Mouse (Mus musculus) retina, postnatal 1 day (tissue): ENCODE data around the gene Rps27rt.
"Not testable (repeated sequence)": the region's sequence is repeated elsewhere in the genome, so short reads cannot be mapped to it uniquely, and the experiment has no call there.

Experiments used
- DNase-seq: peaks from one replicate; pipeline ENCODE4 v3.0.0-alpha.2; 2012

Rps27rt gene

GRCm38 (mm10) chr9:114978281-114979111 lies 4.0 kb downstream of the Rps27rt start, which contains the start of gene Osbpl10:
TSS of gene Osbpl10 (plus strand) at chr9:114978569.
- peak; percentile 86 for DNase-seq

DNA sequence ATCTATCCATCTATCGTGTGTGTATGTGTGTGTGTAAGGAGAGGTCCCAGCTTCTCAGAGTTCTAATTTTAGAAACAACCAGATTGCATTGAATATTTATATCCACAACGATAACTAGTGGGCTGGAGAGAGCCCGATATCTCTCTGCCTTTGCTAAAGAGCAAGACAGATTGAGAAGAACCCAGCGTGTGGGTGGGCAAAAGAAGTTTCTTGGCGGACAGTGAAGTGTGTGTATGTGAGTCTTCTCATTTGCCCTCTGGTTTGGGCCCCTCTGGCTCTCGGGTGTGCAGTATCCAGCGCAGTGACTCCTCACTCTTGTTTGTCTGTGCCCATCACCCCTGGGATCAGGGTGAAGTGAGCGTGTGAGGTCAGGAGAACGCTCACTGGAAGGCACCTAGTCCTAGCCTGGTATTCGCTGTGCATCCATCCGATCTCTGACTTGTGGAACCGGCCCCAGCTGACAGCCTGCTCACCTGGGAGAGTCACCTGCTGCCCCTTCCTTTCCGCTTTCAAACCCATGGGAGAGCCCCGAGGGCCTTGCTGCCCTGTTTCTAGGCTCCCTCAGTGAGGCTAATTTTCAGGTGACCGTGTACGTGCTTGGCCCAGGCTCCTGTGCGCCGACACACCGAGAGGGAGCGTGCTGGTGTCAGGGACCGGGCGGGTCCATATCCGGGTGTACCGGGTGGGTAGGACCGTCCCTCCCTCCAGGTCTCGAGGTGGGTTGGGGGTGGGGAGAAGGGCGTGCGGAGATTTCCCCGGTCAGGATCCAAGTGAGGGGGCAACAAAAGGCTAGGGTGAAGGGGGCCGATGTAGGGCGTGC lies 4.9 kb downstream of the Rps27rt start:
- no peak for DNase-seq

- not testable (repeated sequence) for DNase-seq
These were observed 16.3 kb downstream of the Rps27rt start for GRCm38 (mm10) chr9:114966286-114966685.

DNA sequence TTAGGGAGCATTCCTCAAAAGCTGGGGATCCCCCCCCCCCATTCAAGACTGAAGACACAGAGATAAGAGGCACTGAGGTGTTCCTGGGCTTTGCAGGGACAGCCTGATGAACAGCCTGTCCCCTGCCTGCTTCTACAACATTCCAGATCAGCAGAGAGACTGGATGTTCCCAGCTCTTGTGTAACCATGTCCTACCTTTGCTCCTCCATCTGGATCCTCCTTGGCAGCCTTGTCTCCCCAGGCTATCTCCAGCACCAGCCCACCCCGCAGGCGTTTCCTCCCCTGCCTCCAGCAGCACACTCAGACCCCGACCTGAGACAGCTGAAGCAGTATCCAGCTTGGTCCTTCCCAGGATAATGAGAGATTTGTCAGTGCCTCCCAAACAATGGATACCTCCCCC lies 18.4 kb downstream of the Rps27rt start:
- DNase-seq: no peak

DNA sequence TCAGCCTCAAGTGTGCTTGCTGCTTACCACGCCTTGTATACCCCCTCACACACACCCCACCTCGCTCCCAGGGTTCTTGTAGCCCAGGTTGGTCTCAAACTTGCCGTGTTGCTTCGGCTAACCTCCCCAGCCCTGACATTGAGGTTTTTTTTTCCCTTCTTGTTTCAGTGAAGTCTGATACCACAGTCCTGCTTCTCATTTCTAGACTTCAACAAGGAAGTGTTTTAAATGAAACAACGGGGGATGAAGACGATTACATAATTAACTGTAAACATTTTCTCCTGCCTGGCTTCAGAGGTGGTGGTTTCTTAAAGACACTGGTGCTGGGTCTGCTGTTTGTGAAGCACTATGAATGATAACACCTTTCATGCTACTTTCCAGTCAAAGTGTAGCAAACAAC lies 21.7 kb downstream of the Rps27rt start:
- no peak for DNase-seq

- no peak for DNase-seq
These were observed 22.3 kb downstream of the Rps27rt start for GRCm38 (mm10) chr9:114960043-114960789.

DNA sequence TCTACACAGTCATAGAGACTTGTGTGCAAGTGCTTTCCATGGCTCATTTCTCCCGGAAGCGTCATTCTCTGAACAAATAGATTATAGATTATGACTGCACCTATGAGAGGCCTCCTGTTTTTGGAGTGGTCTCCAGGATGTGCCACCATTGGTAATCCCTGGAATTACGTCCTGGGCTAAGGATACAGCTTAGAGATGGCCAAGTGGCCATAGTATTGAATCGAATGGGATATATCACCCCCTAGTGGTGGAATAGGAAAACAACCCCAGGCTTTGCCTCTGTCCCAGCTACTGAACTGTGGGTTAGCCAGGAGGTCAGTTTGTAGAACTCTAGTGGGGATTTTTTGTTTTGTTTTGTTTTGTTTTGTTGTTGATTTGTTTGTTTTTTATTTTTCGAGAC lies 25.6 kb downstream of the Rps27rt start:
- peak; percentile 80 for DNase-seq

DNA sequence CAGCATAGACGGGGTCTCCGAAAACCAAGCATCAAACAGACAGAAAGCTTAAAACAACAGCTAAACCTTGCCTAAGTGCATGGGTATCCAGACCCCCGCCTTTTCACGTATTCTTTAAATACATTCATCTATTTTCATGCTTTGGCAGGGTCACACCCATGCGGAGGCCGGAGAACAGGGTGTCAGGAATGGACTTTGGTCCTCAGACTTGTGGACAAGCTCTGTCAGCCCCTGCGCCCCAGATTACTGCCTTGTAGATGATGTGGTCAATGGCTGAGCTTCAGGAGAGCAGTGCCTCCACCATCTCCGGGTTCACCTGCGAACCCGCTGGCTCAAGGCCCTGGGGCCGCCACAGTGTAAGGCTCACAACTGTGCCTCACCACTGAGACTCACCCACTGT lies 27.2 kb downstream of the Rps27rt start:
- DNase-seq: no peak

DNA sequence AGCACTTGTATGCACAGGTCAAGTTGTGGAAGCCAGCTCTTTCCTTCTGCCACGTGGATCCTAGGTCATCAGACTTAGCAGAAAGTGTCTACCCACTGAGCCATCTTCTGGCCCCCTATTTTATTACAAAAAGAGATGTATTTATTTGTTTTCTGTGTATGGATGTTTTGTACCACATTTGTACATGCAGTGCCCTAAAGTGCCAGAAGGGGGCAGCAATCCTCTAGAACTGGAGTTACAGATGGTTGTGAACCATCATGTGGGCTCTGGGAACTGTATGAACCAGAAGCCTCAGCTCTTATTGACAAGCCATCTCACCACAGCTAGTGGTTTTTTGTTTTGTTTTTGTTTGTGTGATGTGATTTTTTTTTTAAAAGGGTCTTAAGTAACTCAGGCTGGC lies 29.7 kb downstream of the Rps27rt start:
- DNase-seq: peak; percentile 33

DNA sequence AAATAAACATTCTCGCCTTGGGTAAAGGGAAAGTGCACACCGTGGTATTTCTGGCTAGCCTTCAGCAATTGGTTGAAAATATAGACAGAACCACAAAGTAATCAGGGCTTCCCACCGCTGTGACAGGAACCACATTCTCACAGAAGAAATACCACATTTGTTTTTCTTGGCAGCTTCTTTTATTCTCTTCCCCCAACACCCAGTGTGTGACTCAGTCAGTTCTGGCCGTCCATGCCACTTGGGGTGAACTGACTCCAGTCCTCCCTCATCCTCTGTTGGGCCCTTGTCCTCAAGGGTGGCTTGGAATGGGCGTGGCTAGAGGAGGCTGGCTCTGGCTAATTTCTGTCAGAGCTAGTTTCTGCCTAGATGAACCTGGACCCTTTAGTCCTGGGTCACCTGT lies 34.1 kb downstream of the Rps27rt start:
- DNase-seq: no peak

GRCm38 (mm10) chr9:114945576-114945975 lies 37.0 kb downstream of the Rps27rt start:
- no peak for DNase-seq

DNA sequence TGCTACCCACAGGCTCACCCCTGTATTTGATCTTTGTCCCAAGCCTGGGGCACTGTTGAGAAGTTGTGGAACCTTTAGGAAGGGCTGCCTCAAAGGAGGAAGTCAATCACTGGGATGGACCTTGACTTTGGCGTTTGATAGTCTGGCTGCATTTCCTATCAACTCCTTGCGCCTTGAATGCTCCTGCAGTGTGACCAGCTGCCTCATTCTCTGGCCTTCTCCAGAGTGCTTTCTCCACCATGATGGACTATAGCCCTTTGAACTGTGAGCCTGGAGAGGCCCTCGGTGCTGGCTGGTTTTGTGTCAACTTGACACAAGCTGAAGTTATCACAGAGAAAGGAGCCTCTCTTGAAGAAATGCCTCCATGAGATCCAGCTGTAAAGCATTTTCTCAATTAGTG lies 37.9 kb downstream of the Rps27rt start:
- no peak for DNase-seq

DNA sequence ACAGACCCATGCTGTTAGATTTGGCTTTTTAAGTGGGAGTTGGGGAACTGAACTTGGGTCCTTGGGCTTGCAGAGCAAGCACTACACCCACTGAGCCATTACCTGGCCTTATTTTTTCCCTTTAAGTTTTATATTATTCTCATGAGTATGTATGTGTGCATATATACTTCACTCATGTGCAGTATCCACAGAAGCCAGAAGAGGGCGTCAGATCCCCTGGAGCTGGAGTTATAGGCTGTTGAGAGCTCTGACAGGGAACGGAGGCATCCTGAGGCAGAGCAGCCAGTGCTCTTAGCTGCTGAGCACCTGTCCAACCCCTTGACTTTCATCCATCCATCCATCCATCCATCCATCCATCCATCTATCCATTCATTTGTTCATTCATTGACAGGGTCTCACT lies 45.9 kb downstream of the Rps27rt start:
- DNase-seq: no peak

- no peak for DNase-seq
These were observed 47.2 kb downstream of the Rps27rt start for GRCm38 (mm10) chr9:114935321-114935720.

DNA sequence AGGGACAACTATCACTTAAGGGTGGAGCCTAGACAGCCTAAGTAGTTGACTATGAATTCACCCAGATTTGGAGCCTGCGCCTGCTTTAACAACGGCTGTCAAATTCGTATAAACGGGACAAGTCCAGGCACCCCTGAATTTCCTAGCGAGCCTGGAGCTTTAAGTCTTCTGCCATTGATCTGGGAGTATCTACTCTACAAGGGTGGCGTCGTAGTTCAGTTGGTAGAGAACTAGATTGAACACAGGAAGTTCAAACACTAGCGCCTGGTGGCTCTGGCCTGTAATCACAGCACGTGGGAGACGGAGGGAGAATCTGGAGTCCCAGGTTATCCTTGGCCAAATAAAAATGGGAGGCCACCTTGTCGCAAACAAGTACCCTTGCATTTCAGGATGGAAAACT lies 48.3 kb downstream of the Rps27rt start:
- no peak for DNase-seq

- DNase-seq: peak; percentile 95
These were observed 48.8 kb downstream of the Rps27rt start, which contains the start of gene Gpd1l for GRCm38 (mm10) chr9:114933723-114934171. TSS of gene Gpd1l (minus strand) at chr9:114933987.

DNA sequence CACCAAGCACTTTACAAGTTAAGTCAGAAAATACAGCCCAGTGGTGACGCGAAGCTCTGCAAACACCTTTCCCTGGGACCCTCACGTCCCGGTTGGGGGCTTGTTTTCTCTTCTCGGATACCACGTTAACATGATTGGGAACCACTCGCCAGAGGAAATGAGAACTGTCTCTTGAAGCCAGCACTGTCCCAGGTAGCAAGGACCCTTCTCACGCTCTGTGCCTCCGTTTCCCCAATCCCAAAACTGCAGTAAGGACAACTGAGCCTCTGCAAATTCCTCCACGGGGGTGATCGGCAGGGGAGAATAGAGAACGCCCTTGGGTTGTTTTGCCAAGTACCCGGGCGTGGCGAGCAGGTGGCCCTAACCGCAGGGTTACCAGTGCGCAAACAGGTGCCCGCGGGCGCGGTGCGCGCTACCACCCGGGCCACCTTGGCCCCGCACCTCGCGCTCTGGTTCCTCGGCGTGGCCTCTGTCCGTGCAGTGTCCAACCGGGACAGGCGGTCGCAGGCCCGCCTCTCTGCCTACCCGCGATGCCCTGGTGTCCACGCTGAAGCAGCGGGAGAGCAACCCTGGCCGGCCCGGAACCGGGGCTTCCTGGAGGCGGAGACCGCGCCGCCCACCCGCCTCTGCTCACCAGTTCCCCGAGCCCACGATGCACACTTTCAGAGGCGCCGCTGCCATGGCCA lies 49.4 kb downstream of the Rps27rt start:
- DNase-seq: peak; percentile 26

DNA sequence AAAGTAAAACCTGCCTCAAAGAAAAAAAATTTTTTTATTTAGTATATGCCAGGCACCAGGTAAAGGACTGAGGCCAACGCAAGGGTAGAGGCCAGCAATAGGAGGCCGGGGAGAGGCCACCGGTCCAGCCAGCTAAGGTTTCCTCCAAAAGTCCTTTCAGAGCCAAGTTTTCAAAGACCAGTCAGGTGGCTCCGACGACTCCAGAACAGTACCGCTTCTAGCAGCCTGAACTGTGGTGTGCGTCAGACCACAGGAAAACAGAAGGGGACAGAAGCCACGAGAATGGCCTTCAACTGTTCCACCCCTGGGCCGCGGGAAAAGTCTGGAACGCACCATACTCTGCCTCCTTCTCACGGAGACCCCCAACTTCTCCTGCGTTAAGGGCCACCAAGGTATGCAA lies 49.9 kb downstream of the Rps27rt start:
- DNase-seq: no peak
